Mouse (Mus musculus): ENCODE measurements around the gene Gm37240.

Gene Gm37240

GRCm38 (mm10) chr3:85469711-85470110 is 417.6 kb downstream of the Gm37240 start:
- no peak for DNase-seq

- DNase-seq, result no peak
Observed at GRCm38 (mm10) chr3:85468995-85469394, 418.3 kb downstream of the Gm37240 start.

GRCm38 (mm10) chr3:85465283-85466025 is 421.9 kb downstream of the Gm37240 start:
- DNase-seq, result no peak

GRCm38 (mm10) chr3:85460021-85460420 is 427.3 kb downstream of the Gm37240 start:
- DNase-seq, result no peak

GRCm38 (mm10) chr3:85456983-85457382 is 430.3 kb downstream of the Gm37240 start:
- DNase-seq, result no peak

GRCm38 (mm10) chr3:85455453-85455852 is 431.9 kb downstream of the Gm37240 start:
- no peak for DNase-seq

GRCm38 (mm10) chr3:85454001-85454400 is 433.3 kb downstream of the Gm37240 start:
- DNase-seq, result no peak

- no peak for DNase-seq
Observed at GRCm38 (mm10) chr3:85449461-85449860, 437.9 kb downstream of the Gm37240 start.

- no peak for DNase-seq
Observed at GRCm38 (mm10) chr3:85442781-85443180, 444.5 kb downstream of the Gm37240 start.

- no peak for DNase-seq
Observed at GRCm38 (mm10) chr3:85442261-85442660, 445.1 kb downstream of the Gm37240 start.

GRCm38 (mm10) chr3:85435406-85435805 is 451.9 kb downstream of the Gm37240 start:
- no peak for DNase-seq

GRCm38 (mm10) chr3:85431208-85431607 is 456.1 kb downstream of the Gm37240 start:
- DNase-seq, result no peak

GRCm38 (mm10) chr3:85423376-85423997 is 463.8 kb downstream of the Gm37240 start:
- no peak for DNase-seq

GRCm38 (mm10) chr3:85421403-85421802 is 465.9 kb downstream of the Gm37240 start:
- DNase-seq, result no peak

- DNase-seq, result no peak
Observed at GRCm38 (mm10) chr3:85417663-85418062, 469.7 kb downstream of the Gm37240 start.

- no peak for DNase-seq
Observed at GRCm38 (mm10) chr3:85398841-85399240, 488.5 kb downstream of the Gm37240 start.

- DNase-seq, result no peak
Observed at GRCm38 (mm10) chr3:85398483-85398835, 488.9 kb downstream of the Gm37240 start.

GRCm38 (mm10) chr3:85397816-85398482 is 489.4 kb downstream of the Gm37240 start:
- DNase-seq, result no peak

- no peak for DNase-seq
Observed at GRCm38 (mm10) chr3:85393395-85393794, 493.9 kb downstream of the Gm37240 start.

- DNase-seq, result no peak
Observed at GRCm38 (mm10) chr3:85391756-85392155, 495.6 kb downstream of the Gm37240 start.

GRCm38 (mm10) chr3:85391111-85391510 is 496.2 kb downstream of the Gm37240 start:
- no peak for DNase-seq

GRCm38 (mm10) chr3:85385371-85385770 is 501.9 kb downstream of the Gm37240 start:
- DNase-seq, result no peak

- DNase-seq, result no peak
Observed at GRCm38 (mm10) chr3:85383330-85383729, 504.0 kb downstream of the Gm37240 start.
